Mouse (Mus musculus): Measurements from ENCODE around the gene Cdr2l.

DNA sequence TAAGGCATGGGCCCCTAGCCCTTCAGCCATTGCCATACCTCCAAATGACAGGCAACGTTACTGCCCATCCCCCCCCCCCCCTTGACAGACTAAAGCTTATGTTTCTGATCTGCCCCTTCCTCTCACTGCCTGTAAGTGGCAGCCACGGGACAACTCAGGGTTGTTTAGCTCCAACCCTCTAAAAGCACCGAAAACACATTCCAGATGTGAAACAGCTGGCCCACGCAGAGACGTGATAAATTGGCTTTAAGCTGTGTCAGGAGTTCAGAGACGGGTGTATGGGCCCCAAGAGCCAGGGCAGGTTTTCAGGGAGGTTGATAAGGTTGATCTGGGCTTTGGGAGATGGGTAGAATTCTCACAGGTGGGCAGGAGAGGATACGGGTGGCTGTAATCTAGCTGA is 36.2 kb upstream of the Cdr2l start:
- TF ChIP-seq ZC3H11A (IDR thresholded peaks at IDR 0.05; ENCODE audit: borderline replicate concordance, low read depth, low read length): no peak
- TF ChIP-seq ZNF384 (IDR thresholded peaks at IDR 0.05; ENCODE audit: low read depth, low read length): no peak
- TF ChIP-seq CHD2 (IDR thresholded peaks at IDR 0.05; ENCODE audit: low read depth, low read length): no peak
- no peak for TF ChIP-seq MAFK (IDR thresholded peaks at IDR 0.05; ENCODE audit: insufficient read depth, low read depth, low read length)
- TF ChIP-seq HCFC1 (IDR thresholded peaks at IDR 0.05; ENCODE audit: borderline replicate concordance, insufficient read depth, low read length): no peak
